Comparison of ENCODE assay signal across 8 mouse cellular contexts in genomic region chr4:46038591-46038891, GRCm38 (mm10). TPM values are rescaled to one million over a fixed set of nuclear protein-coding genes. Genes with fewer than 3 reads are reported as not detected.
DNase-seq lines count a peak whose midpoint lies in the region; ATAC-seq and TF ChIP-seq lines count a peak whose summit lies in the region.

No protein-coding gene starts in this region.

- peak overlapping the region; percentile 76 for H3K4me2 ChIP-seq in CH12.LX (ENCODE audit: insufficient read depth, low read depth, poor library complexity, severe bottlenecking)
- H3K4me2 ChIP-seq in forebrain, postnatal 0 days (ENCODE audit: low read depth) = peak overlapping the region; percentile 98
- peak overlapping the region; percentile 99 for H3K4me2 ChIP-seq in lung, postnatal 0 days (replicated peaks; ENCODE audit: low read depth, low read length)

- WGBS in forebrain, postnatal 0 days = 6% methylated on average over 12 of the region's 12 CpGs
- WGBS in lung, postnatal 0 days = 4% methylated on average over 12 of the region's 12 CpGs

- no peak for TF ChIP-seq CTCF in CH12.LX (conservative IDR thresholded peaks at IDR 0.05 in 1 of 2, IDR thresholded peaks at IDR 0.05 in 1 of 2; ENCODE audit: low read depth in 2 of 2, low read length in 2 of 2)
- TF ChIP-seq CTCF in forebrain, postnatal 0 days (IDR thresholded peaks at IDR 0.05; ENCODE audit: low read depth) = no peak
- TF ChIP-seq CTCF in lung, postnatal 0 days (IDR thresholded peaks at IDR 0.05) = no peak

- H3K27me3 ChIP-seq in erythroblast, embryonic 14.5 days (ENCODE audit: control insufficient read depth) = peaks cover 46% of the 10 kb centered on the region
- H3K27me3 ChIP-seq in CH12.LX (replicated peaks) = peaks cover 30% of the 10 kb centered on the region
- peaks cover 27% of the 10 kb centered on the region for H3K27me3 ChIP-seq in forebrain, postnatal 0 days (ENCODE audit: insufficient read depth, low read length)
- peaks cover 6% of the 10 kb centered on the region; the same call in 1 of the 2 replicates for H3K27me3 ChIP-seq in lung, postnatal 0 days (replicated peaks; ENCODE audit: insufficient read depth, low read length)

- no peak for TF ChIP-seq EP300 in CH12.LX (IDR thresholded peaks at IDR 0.05; ENCODE audit: low read length)
- no peak for TF ChIP-seq EP300 in lung, postnatal 0 days (IDR thresholded peaks at IDR 0.05)

- peaks cover 38% of the 10 kb centered on the region for H3K36me3 ChIP-seq in erythroblast, embryonic 14.5 days (ENCODE audit: control insufficient read depth)
- H3K36me3 ChIP-seq in CH12.LX (replicated peaks in 1 of 2; ENCODE audit: control insufficient read depth in 1 of 2, insufficient read depth in 1 of 2, low read length in 1 of 2) = no peaks in the 10 kb centered on the region
- H3K36me3 ChIP-seq in forebrain, postnatal 0 days (ENCODE audit: insufficient read depth) = no peaks in the 10 kb centered on the region
- H3K36me3 ChIP-seq in lung, postnatal 0 days (ENCODE audit: insufficient read depth, low read length) = no peaks in the 10 kb centered on the region

- dilution Hi-C loops in CH12.LX (cut with MboI; ENCODE audit: extremely low pct_ligation_motif_present, extremely low pct_unique_long_range_greater_than_20kb, low sequenced_read_pairs) = no loop called here

- H3K9me3 ChIP-seq in erythroblast, embryonic 14.5 days (ENCODE audit: control insufficient read depth, low read length) = no peaks in the 10 kb centered on the region
- no peaks in the 10 kb centered on the region for H3K9me3 ChIP-seq in CH12.LX (replicated peaks; ENCODE audit: low read length)
- no peaks in the 10 kb centered on the region for H3K9me3 ChIP-seq in forebrain, postnatal 0 days (ENCODE audit: low read length)
- H3K9me3 ChIP-seq in lung, postnatal 0 days (ENCODE audit: low read length) = no peaks in the 10 kb centered on the region

- H3K4me3 ChIP-seq in erythroblast, embryonic 14.5 days (replicated peaks) = peak overlapping the region; percentile 90
- peak overlapping the region in 2 of 3 experiments; percentile 61 to 66 for H3K4me3 ChIP-seq in CH12.LX (replicated peaks in 1 of 3; ENCODE audit: low read depth in 2 of 3, low read length in 2 of 3, poor library complexity in 1 of 3)
- H3K4me3 ChIP-seq in forebrain, postnatal 0 days (ENCODE audit: low read depth, low read length) = peak overlapping the region; percentile 57
- H3K4me3 ChIP-seq in lung, postnatal 0 days (ENCODE audit: low read depth, low read length) = peak overlapping the region; percentile 61

- in situ Hi-C loops in CH12.LX (cut with MboI; ENCODE audit: low pct_ligation_motif_present, low pct_unique_long_range_greater_than_20kb, low sequenced_read_pairs) = no loop called here

- no peak for ATAC-seq in erythroblast, adult 5-6 weeks (replicated peaks; ENCODE audit: low FRiP score, poor library complexity, severe bottlenecking)
- ATAC-seq in forebrain, postnatal 0 days = no peak
- ATAC-seq in lung, postnatal 0 days = no peak; the same call in 1 of the 2 replicates

- TF ChIP-seq RAD21 in CH12.LX (IDR thresholded peaks at IDR 0.05; ENCODE audit: low read depth, low read length) = no peak

- H3K4me1 ChIP-seq in erythroblast, embryonic 14.5 days (ENCODE audit: control insufficient read depth) = peaks cover 62% of the 10 kb centered on the region
- H3K4me1 ChIP-seq in CH12.LX (ENCODE audit: control insufficient read depth in 1 of 2, insufficient read depth in 2 of 2) = peaks cover 22 to 46% of the 10 kb centered on the region in 2 experiments
- no peaks in the 10 kb centered on the region for H3K4me1 ChIP-seq in forebrain, postnatal 0 days (ENCODE audit: insufficient read depth)
- H3K4me1 ChIP-seq in lung, postnatal 0 days (ENCODE audit: insufficient read depth, low read depth, low read length) = peaks cover 4% of the 10 kb centered on the region; the same call in 1 of the 2 replicates

- no peak for DNase-seq in CH12.LX (ENCODE audit: extremely low read depth)
- no peak for DNase-seq in forebrain, postnatal 0 days
- DNase-seq in lung, postnatal 0 days (ENCODE audit: low spot score) = peak; percentile 44
- no peak for DNase-seq in frontal cortex, adult 2 months (ENCODE audit: extremely low spot score in 1 of 2, low spot score in 1 of 2)
- no peak for DNase-seq in adrenal gland, adult 2 months
- no peak for DNase-seq in left cerebral cortex, adult 18-20 months (ENCODE audit: low spot score in 2 of 2)

- no peak overlapping the region for H3K27ac ChIP-seq in CH12.LX (ENCODE audit: insufficient read depth, low read depth)
- H3K27ac ChIP-seq in forebrain, postnatal 0 days (ENCODE audit: low read depth, low read length) = no peak overlapping the region
- H3K27ac ChIP-seq in lung, postnatal 0 days (ENCODE audit: low read length) = peak overlapping the region; percentile 73

- no peaks in the 10 kb centered on the region for H3K79me2 ChIP-seq in CH12.LX (replicated peaks; ENCODE audit: control insufficient read depth, extremely low read depth, insufficient read depth, poor library complexity, severe bottlenecking)

- no peak for TF ChIP-seq POLR2A in CH12.LX (IDR thresholded peaks at IDR 0.05; ENCODE audit: low read depth, low read length)

- H3K9ac ChIP-seq in CH12.LX (ENCODE audit: insufficient read depth, low read depth) = no peak overlapping the region
- peak overlapping the region; percentile 47; the same call in 1 of the 2 replicates for H3K9ac ChIP-seq in forebrain, postnatal 0 days
- peak overlapping the region; percentile 64; the same call in 1 of the 2 replicates for H3K9ac ChIP-seq in lung, postnatal 0 days (replicated peaks; ENCODE audit: low read depth)

TF ChIP-seq in CH12.LX, 34 proteins besides CTCF, POLR2A, EP300 and RAD21:
- TF ChIP-seq TBP (conservative IDR thresholded peaks at IDR 0.05; ENCODE audit: low read depth, low read length) (no peak), GABPA (IDR thresholded peaks at IDR 0.05; ENCODE audit: insufficient replicate concordance, low read depth, low read length) (no peak), USF1 (IDR thresholded peaks at IDR 0.05; ENCODE audit: low read depth, low read length) (no peak), IRF4 (IDR thresholded peaks at IDR 0.05; ENCODE audit: low read depth, low read length) (no peak), TCF12 (IDR thresholded peaks at IDR 0.05; ENCODE audit: low read depth, low read length) (no peak), HCFC1 (IDR thresholded peaks at IDR 0.05; ENCODE audit: low read depth, low read length) (no peak), ZNF384 (IDR thresholded peaks at IDR 0.05; ENCODE audit: low read depth, low read length) (no peak), USF2 (conservative IDR thresholded peaks at IDR 0.05; ENCODE audit: low read depth, low read length) (no peak), JUND (conservative IDR thresholded peaks at IDR 0.05; ENCODE audit: low read depth, low read length) (no peak), SIN3A (IDR thresholded peaks at IDR 0.05; ENCODE audit: low read length) (no peak), MAFK (IDR thresholded peaks at IDR 0.05; ENCODE audit: insufficient replicate concordance, low read length) (no peak), ZMIZ1 (IDR thresholded peaks at IDR 0.05; ENCODE audit: low read depth, low read length) (no peak), ELF1 (IDR thresholded peaks at IDR 0.05; ENCODE audit: low read depth, low read length) (no peak), MYC (IDR thresholded peaks at IDR 0.05; ENCODE audit: low read depth, low read length) (no peak), MAX (IDR thresholded peaks at IDR 0.05; ENCODE audit: low read length) (no peak), CHD2 (IDR thresholded peaks at IDR 0.05; ENCODE audit: low read length) (no peak), CHD1 (IDR thresholded peaks at IDR 0.05; ENCODE audit: low read depth, low read length) (no peak), BHLHE40 (IDR thresholded peaks at IDR 0.05; ENCODE audit: low read depth, low read length) (no peak), JUN (IDR thresholded peaks at IDR 0.05; ENCODE audit: insufficient read depth, low read depth, low read length) (no peak), NELFE (IDR thresholded peaks at IDR 0.05; ENCODE audit: low read depth, low read length) (no peak)

RNA-seq across cellular contexts. Expression of gene Tmod1, which starts 0.2 kb away (rescaled TPM):
- polyA plus RNA-seq in erythroblast, embryonic 14.5 days (2012) = 22.7 and 25.0 TPM in 2 replicates
- total RNA-seq in erythroblast, adult 5-6 weeks (2015; ENCODE audit: low replicate concordance) = 129 and 139 TPM in 2 replicates
- 146 and 185 TPM in 2 replicates for total RNA-seq in erythroblast, adult 5-6 weeks (2017; ENCODE audit: low replicate concordance)
- 0.92 and 3.1 TPM in 2 replicates for total RNA-seq in CH12.LX (2012; rRNA removed)
- total RNA-seq in CH12.LX (2014; rRNA removed) = 0.70 and 0.93 TPM in 2 replicates
- polyA plus RNA-seq in CH12.LX (2012; ENCODE audit: insufficient read length, low read depth) = 2.3 and 2.5 TPM in 2 replicates
- 0.92 and 1.0 TPM in 2 replicates for total RNA-seq in forebrain, postnatal 0 days (2014; rRNA removed)
- 1.7 and 1.8 TPM in 2 replicates for polyA plus RNA-seq in forebrain, postnatal 0 days (2015; fragmentation: Nextera tagmentation; extraction: Ambion mirVana)
- polyA plus RNA-seq in lung, postnatal 0 days (2015; fragmentation: Nextera tagmentation; extraction: Ambion mirVana) = 14.3 and 15.0 TPM in 2 replicates
- polyA plus RNA-seq in frontal cortex, adult 2 months (2012; rRNA removed) = 58.6 and 63.5 TPM in 2 replicates
- total RNA-seq in adrenal gland, adult 2 months (2021) = 1 to 10 TPM; 3.0 to 8.7 TPM
- 0.89 and 2.2 TPM in 2 replicates for polyA plus RNA-seq in adrenal gland, adult 2 months (2012; rRNA removed)
- total RNA-seq in left cerebral cortex, adult 18-20 months (2021) = 10 to 100 TPM; 45.8 to 48.9 TPM
